Mouse (Mus musculus) CH12.LX (cell line): ENCODE measurements at regions not wholly inside any gene's neighbourhood (a gene's known extent, or its start where the extent isn't known, plus 50 kb on each side); places are given as distances from the start of the nearest gene placed in this dataset.

Experiments
- CHD2 ChIP-seq: IDR thresholded peaks from 2 replicates; pipeline ENCODE4 v1.6.1; 2011; ENCODE audit warnings: low read length, improper control_type of control experiment
- CTCF ChIP-seq, 2 experiments: IDR thresholded peaks in 1 of 2; conservative IDR thresholded peaks in 1 of 2; 2 replicates each; pipeline ENCODE4 v1.5.1; 2011 to 2012; ENCODE audit warnings: low read depth in 2 of 2, low read length in 2 of 2, improper control_type of control experiment in 1 of 2, inconsistent platforms in 1 of 2, mild to moderate bottlenecking in 1 of 2, moderate library complexity in 1 of 2
- ETS1 ChIP-seq: conservative IDR thresholded peaks from 2 replicates; pipeline ENCODE4 v1.6.1; 2012; ENCODE audit warnings: low read depth, mild to moderate bottlenecking, inconsistent platforms, low read length, improper control_type of control experiment, moderate library complexity
- HCFC1 ChIP-seq: IDR thresholded peaks from 2 replicates; pipeline ENCODE4 v1.6.1; 2012; ENCODE audit warnings: low read depth, mild to moderate bottlenecking, inconsistent platforms, low read length, improper control_type of control experiment
- IRF4 ChIP-seq: IDR thresholded peaks from 2 replicates; pipeline ENCODE4 v1.6.1; 2014; ENCODE audit warnings: low read depth, mild to moderate bottlenecking, inconsistent platforms, low read length, improper control_type of control experiment
- MAZ ChIP-seq: IDR thresholded peaks from 2 replicates; pipeline ENCODE4 v1.6.1; 2012; ENCODE audit warnings: low read depth, mild to moderate bottlenecking, inconsistent platforms, low read length, improper control_type of control experiment, moderate library complexity
- POLR2A ChIP-seq: IDR thresholded peaks from 2 replicates; pipeline ENCODE4 v1.6.1; 2011; ENCODE audit warnings: low read depth, mild to moderate bottlenecking, improper control_type of control experiment, low read length
- POLR2AphosphoS2 ChIP-seq: IDR thresholded peaks from 2 replicates; pipeline ENCODE4 v1.6.1; 2011; ENCODE audit warnings: low read depth, low read length, improper control_type of control experiment
- SIN3A ChIP-seq: IDR thresholded peaks from 2 replicates; pipeline ENCODE4 v1.6.1; 2012; ENCODE audit warnings: low read length, improper control_type of control experiment, inconsistent platforms
- SMC3 ChIP-seq: IDR thresholded peaks from 2 replicates; pipeline ENCODE4 v1.6.1; 2011; ENCODE audit warnings: low read depth, low read length, improper control_type of control experiment
- ZNF384 ChIP-seq: IDR thresholded peaks from 2 replicates; pipeline ENCODE4 v1.6.1; 2012; ENCODE audit warnings: low read depth, low read length, improper control_type of control experiment, inconsistent platforms

GRCm38 (mm10) chr3:38707891-38708290 is 178.8 kb upstream of the Fat4 start:
- TF ChIP-seq CHD2, result no peak
- TF ChIP-seq CTCF (conservative IDR thresholded peaks at IDR 0.05 in 1 of 2, IDR thresholded peaks at IDR 0.05 in 1 of 2; ENCODE audit: low read depth in 2 of 2, low read length in 2 of 2), result no peak
- TF ChIP-seq MAZ, result no peak
- no peak for TF ChIP-seq HCFC1
- no peak for TF ChIP-seq SMC3
- no peak for TF ChIP-seq IRF4
- TF ChIP-seq POLR2A, result no peak
- no peak for TF ChIP-seq ETS1
- TF ChIP-seq SIN3A, result no peak
- TF ChIP-seq ZNF384, result no peak
- no peak for TF ChIP-seq POLR2AphosphoS2
